Mouse (Mus musculus): ENCODE measurements around the gene Efhb. TPM values are rescaled to one million over a fixed set of nuclear protein-coding genes. Genes with fewer than 3 reads are reported as not detected.

Efhb gene
- 1.7 TPM for polyA plus RNA-seq (2014; fragmentation: Illumina TruSeq; extraction: RNeasy Lipid Tissue Mini Kit (QIAGEN cat#74804); ENCODE audit: low read depth, low replicate concordance)

GRCm38 (mm10) chr17:53462603-53463495, at the start of gene Efhb:
Gene Efhb (minus strand): TSS chr17:53463321.

GRCm38 (mm10) chr17:53478858-53479603, 15.9 kb upstream of the Efhb start, which contains the start of gene Rab5a:
Gene Rab5a (plus strand): TSS chr17:53479234.

Other genes starting within 250 kb of the Efhb start
- gene Rab5a, start 15.9 kb upstream of the Efhb start, polyA plus RNA-seq (2014; fragmentation: Illumina TruSeq; extraction: RNeasy Lipid Tissue Mini Kit (QIAGEN cat#74804); ENCODE audit: low read depth, low replicate concordance), result 65.4 TPM
- gene Pp2d1, start 76.1 kb upstream of the Efhb start, polyA plus RNA-seq (2014; fragmentation: Illumina TruSeq; extraction: RNeasy Lipid Tissue Mini Kit (QIAGEN cat#74804); ENCODE audit: low read depth, low replicate concordance), result 1.3 TPM
- gene Kat2b, start 103.5 kb upstream of the Efhb start, polyA plus RNA-seq (2014; fragmentation: Illumina TruSeq; extraction: RNeasy Lipid Tissue Mini Kit (QIAGEN cat#74804); ENCODE audit: low read depth, low replicate concordance), result 28.0 TPM
- gene Sgo1, start 226.0 kb upstream of the Efhb start, polyA plus RNA-seq (2014; fragmentation: Illumina TruSeq; extraction: RNeasy Lipid Tissue Mini Kit (QIAGEN cat#74804); ENCODE audit: low read depth, low replicate concordance), result 0.60 TPM

Data from adipose tissue, adult 10 weeks (tissue).